Mouse (Mus musculus): ENCODE data around the gene Macf1. TPM values are rescaled to one million over a fixed set of nuclear protein-coding genes. Genes with fewer than 3 reads are reported as not detected.

Macf1 gene
- polyA plus RNA-seq, 1 experiment from 2014 or later = 108 TPM

DNA sequence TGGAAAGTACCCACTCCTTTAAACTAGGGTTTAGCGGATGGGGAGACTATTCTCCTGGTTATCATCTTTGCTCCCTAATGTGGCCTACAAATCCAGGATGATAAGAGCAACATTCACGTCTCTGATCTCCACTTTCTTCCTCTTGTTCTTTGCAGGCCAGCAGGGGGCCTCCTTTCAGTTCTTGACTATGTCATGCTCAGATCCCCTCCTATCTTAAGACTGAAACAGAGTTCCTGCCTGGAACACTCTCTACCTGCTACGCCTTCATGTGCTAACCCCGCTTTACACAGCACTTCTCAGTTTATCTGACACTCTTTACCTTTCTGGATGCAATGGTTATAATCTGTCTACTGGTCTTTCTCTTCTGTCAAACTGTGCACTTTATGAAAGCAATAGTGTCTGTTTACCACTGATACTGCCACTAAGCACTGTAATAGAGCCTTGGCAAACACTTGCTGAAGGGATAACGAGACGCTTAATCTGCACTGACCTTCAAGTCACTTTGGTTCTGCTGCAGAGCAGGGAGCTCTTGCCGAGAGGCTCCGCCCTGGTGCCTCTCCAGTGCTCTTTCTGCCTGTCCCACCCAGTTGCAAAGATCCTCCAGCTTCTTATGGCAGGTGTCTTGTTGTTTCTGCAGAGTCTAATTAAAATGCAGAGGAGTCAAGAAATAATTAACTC, 223.4 kb downstream of the Macf1 start:
- Histone ChIP-seq H3K27me3 (ENCODE audit: control insufficient read depth, insufficient read depth, low read length) (no peaks in the 10 kb centered on the region), H3K9ac (ENCODE audit: low read depth, low read length) (no peak overlapping the region), H3K4me1 (ENCODE audit: control insufficient read depth, insufficient read depth, low read length) (peaks cover 9% of the 10 kb centered on the region; the same call in 1 of the 2 replicates), H3K9me3 (replicated peaks; ENCODE audit: control insufficient read depth, low read length) (no peaks in the 10 kb centered on the region), H3K36me3 (ENCODE audit: control insufficient read depth, insufficient read depth, low read length) (peaks cover 21% of the 10 kb centered on the region), H3K27ac (ENCODE audit: low read depth, low read length) (peak overlapping the region; percentile 55), H3K4me2 (no peak overlapping the region), H3K4me3 (ENCODE audit: low read depth, low read length) (no peak overlapping the region)
- 52% methylated on average over 8 of the region's 8 CpGs for WGBS (ENCODE audit: insufficient replicate concordance)
- ATAC-seq (replicated peaks; ENCODE audit: insufficient number of reproducible peaks, low FRiP score, low TSS enrichment) = no peak

DNA sequence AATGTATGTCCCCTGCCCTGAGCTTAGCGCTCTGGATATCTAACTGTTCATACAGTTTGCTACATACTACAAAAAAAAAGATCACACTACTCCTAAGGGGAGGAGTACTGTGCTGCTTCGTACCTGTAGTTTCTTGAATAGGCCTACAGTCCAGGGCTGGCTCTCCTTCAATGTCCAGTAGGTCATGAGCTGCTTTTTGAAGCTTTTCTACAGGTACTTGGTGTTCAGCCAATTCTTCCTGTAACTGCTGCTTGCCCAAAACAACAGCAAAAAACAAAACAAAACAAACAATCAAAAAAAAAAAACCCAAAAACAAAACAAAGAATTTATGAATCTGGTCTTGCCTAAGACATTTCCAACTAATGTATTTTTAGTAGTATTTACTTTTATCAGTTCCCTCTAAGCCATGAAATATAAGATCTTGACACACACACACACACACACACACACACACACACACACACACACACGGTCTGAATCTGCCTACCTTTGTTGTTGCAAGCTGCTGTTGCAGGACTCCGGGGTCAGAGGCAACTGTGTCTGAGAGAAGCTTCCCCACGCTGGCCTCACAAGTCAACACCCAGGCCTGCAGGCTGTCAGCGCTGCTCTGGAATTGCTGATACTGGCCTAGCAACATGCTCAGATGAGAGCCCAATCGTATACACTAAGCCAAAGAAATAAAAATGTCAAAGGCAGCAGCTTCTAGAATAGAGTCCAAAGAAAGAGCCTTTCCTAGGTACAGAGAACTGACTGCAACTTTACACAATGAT, 229.1 kb downstream of the Macf1 start:
- H3K4me1 ChIP-seq (ENCODE audit: control insufficient read depth, insufficient read depth, low read length) = peaks cover 6% of the 10 kb centered on the region
- no peak overlapping the region for H3K9ac ChIP-seq (ENCODE audit: low read depth, low read length)
- no peaks in the 10 kb centered on the region for H3K9me3 ChIP-seq (replicated peaks; ENCODE audit: control insufficient read depth, low read length)
- no peak overlapping the region for H3K4me3 ChIP-seq (ENCODE audit: low read depth, low read length)
- WGBS (ENCODE audit: insufficient replicate concordance) = 51% methylated on average over 7 of the region's 7 CpGs
- H3K4me2 ChIP-seq = no peak overlapping the region
- peak overlapping the region; percentile 64 for H3K27ac ChIP-seq (ENCODE audit: low read depth, low read length)
- peaks cover 33% of the 10 kb centered on the region for H3K36me3 ChIP-seq (ENCODE audit: control insufficient read depth, insufficient read depth, low read length)
- H3K27me3 ChIP-seq (ENCODE audit: control insufficient read depth, insufficient read depth, low read length) = no peaks in the 10 kb centered on the region
- ATAC-seq (replicated peaks; ENCODE audit: insufficient number of reproducible peaks, low FRiP score, low TSS enrichment) = peak; percentile 75; the same call in 1 of the 2 replicates

GRCm38 (mm10) chr4:123453729-123454128, 230.4 kb downstream of the Macf1 start:
- 89% methylated on average over 1 of the region's 1 CpGs for WGBS (ENCODE audit: insufficient replicate concordance)
- Histone ChIP-seq H3K4me2 (no peak overlapping the region), H3K4me1 (ENCODE audit: control insufficient read depth, insufficient read depth, low read length) (peaks cover 6% of the 10 kb centered on the region), H3K27ac (ENCODE audit: low read depth, low read length) (no peak overlapping the region), H3K9me3 (replicated peaks; ENCODE audit: control insufficient read depth, low read length) (no peaks in the 10 kb centered on the region), H3K4me3 (ENCODE audit: low read depth, low read length) (no peak overlapping the region), H3K9ac (ENCODE audit: low read depth, low read length) (no peak overlapping the region), H3K36me3 (ENCODE audit: control insufficient read depth, insufficient read depth, low read length) (peaks cover 42% of the 10 kb centered on the region), H3K27me3 (ENCODE audit: control insufficient read depth, insufficient read depth, low read length) (no peaks in the 10 kb centered on the region)
- ATAC-seq (replicated peaks; ENCODE audit: insufficient number of reproducible peaks, low FRiP score, low TSS enrichment) = no peak

DNA sequence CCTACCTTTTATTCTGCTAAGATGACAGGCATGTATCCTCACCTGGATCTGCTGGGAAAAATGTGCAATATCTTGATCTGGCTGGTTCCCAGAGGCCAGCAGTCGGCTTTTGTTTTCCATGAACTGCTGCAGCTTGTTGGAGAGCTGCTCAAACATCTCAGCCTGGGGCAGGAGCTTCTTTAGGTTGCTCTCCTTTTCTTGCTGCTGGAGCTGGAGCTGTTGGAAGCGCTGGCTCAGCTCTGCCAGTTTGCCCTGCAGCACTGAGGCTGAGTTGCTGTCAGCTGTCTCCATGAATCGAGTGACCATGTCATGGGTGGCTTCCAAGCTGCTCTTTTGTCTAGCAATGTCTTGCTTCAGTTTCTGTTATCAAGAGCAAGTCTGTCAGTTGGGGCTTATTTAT, 232.2 kb downstream of the Macf1 start:
- H3K4me2 ChIP-seq = no peak overlapping the region
- peaks cover 43% of the 10 kb centered on the region for H3K36me3 ChIP-seq (ENCODE audit: control insufficient read depth, insufficient read depth, low read length)
- H3K27me3 ChIP-seq (ENCODE audit: control insufficient read depth, insufficient read depth, low read length) = no peaks in the 10 kb centered on the region
- H3K4me3 ChIP-seq (ENCODE audit: low read depth, low read length) = no peak overlapping the region
- H3K4me1 ChIP-seq (ENCODE audit: control insufficient read depth, insufficient read depth, low read length) = peaks cover 10% of the 10 kb centered on the region
- 85% methylated on average over 3 of the region's 3 CpGs for WGBS (ENCODE audit: insufficient replicate concordance)
- no peaks in the 10 kb centered on the region for H3K9me3 ChIP-seq (replicated peaks; ENCODE audit: control insufficient read depth, low read length)
- H3K27ac ChIP-seq (ENCODE audit: low read depth, low read length) = no peak overlapping the region
- no peak overlapping the region for H3K9ac ChIP-seq (ENCODE audit: low read depth, low read length)
- no peak for ATAC-seq (replicated peaks; ENCODE audit: insufficient number of reproducible peaks, low FRiP score, low TSS enrichment)

GRCm38 (mm10) chr4:123449304-123449703, 234.9 kb downstream of the Macf1 start:
- Histone ChIP-seq H3K36me3 (ENCODE audit: control insufficient read depth, insufficient read depth, low read length) (peaks cover 41% of the 10 kb centered on the region), H3K9me3 (replicated peaks; ENCODE audit: control insufficient read depth, low read length) (no peaks in the 10 kb centered on the region), H3K27ac (ENCODE audit: low read depth, low read length) (no peak overlapping the region), H3K4me3 (ENCODE audit: low read depth, low read length) (no peak overlapping the region), H3K9ac (ENCODE audit: low read depth, low read length) (no peak overlapping the region), H3K4me2 (no peak overlapping the region), H3K27me3 (ENCODE audit: control insufficient read depth, insufficient read depth, low read length) (no peaks in the 10 kb centered on the region), H3K4me1 (ENCODE audit: control insufficient read depth, insufficient read depth, low read length) (peaks cover 8% of the 10 kb centered on the region)
- no peak for ATAC-seq (replicated peaks; ENCODE audit: insufficient number of reproducible peaks, low FRiP score, low TSS enrichment)

DNA sequence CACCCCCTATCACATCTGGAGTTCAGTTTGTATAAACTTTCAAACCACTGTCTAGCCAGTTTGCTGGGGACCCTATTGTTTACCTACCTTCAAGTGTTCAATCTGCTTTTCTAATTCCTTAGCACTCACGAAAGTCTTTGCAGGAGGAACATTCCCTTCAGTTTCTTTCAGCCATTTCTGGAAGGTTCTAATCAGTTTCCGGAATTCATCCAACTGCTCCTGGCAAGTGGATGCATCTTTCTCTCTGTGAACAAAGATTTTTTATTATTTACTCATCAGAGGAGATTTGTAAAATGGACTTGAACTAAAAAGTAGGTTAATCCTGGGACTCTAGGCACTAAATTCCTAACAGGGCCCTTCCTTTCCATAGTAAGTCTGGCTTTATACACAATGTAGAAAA, 236.1 kb downstream of the Macf1 start:
- Histone ChIP-seq H3K4me3 (ENCODE audit: low read depth, low read length) (no peak overlapping the region), H3K27me3 (ENCODE audit: control insufficient read depth, insufficient read depth, low read length) (no peaks in the 10 kb centered on the region), H3K27ac (ENCODE audit: low read depth, low read length) (no peak overlapping the region), H3K9me3 (replicated peaks; ENCODE audit: control insufficient read depth, low read length) (no peaks in the 10 kb centered on the region), H3K4me2 (no peak overlapping the region), H3K4me1 (ENCODE audit: control insufficient read depth, insufficient read depth, low read length) (peaks cover 8% of the 10 kb centered on the region), H3K9ac (ENCODE audit: low read depth, low read length) (no peak overlapping the region), H3K36me3 (ENCODE audit: control insufficient read depth, insufficient read depth, low read length) (peaks cover 38% of the 10 kb centered on the region)
- no peak for ATAC-seq (replicated peaks; ENCODE audit: insufficient number of reproducible peaks, low FRiP score, low TSS enrichment)
- 88% methylated on average over 2 of the region's 2 CpGs for WGBS (ENCODE audit: insufficient replicate concordance)

- no peak overlapping the region for H3K9ac ChIP-seq (ENCODE audit: low read depth, low read length)
- no peak overlapping the region for H3K4me3 ChIP-seq (ENCODE audit: low read depth, low read length)
- H3K9me3 ChIP-seq (replicated peaks; ENCODE audit: control insufficient read depth, low read length) = no peaks in the 10 kb centered on the region
- H3K4me1 ChIP-seq (ENCODE audit: control insufficient read depth, insufficient read depth, low read length) = peaks cover 8% of the 10 kb centered on the region
- H3K27ac ChIP-seq (ENCODE audit: low read depth, low read length) = 0 out of 2 replicates have a peak overlapping the region, but pooled peaks have one; percentile 35
- 31% methylated on average over 3 of the region's 3 CpGs for WGBS (ENCODE audit: insufficient replicate concordance)
- H3K36me3 ChIP-seq (ENCODE audit: control insufficient read depth, insufficient read depth, low read length) = peaks cover 35% of the 10 kb centered on the region
- ATAC-seq (replicated peaks; ENCODE audit: insufficient number of reproducible peaks, low FRiP score, low TSS enrichment) = no peak
- H3K27me3 ChIP-seq (ENCODE audit: control insufficient read depth, insufficient read depth, low read length) = no peaks in the 10 kb centered on the region
- no peak overlapping the region for H3K4me2 ChIP-seq
These were observed 236.9 kb downstream of the Macf1 start for GRCm38 (mm10) chr4:123447251-123447650.

DNA sequence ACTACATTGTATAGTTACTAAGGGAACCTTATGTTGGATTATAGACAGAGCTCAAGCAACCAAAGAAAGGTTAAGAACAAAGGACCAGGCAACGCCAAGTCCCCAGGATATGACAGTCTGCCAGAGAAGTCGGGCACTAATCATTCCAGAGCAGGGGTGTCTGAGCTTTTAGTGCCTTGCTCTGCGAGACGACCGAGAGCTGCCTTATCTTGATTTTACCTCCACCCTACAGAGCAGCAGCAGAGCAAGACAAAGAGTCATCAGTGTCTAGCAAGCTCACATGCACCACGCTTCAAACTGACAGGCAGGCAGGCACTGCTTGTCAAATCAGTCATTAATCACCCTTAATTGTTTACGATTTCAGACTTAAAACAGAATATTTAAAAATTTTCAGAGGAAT, 237.4 kb downstream of the Macf1 start:
- 0 out of 2 replicates have a peak, but pooled peaks have one; percentile 26 for ATAC-seq (replicated peaks; ENCODE audit: insufficient number of reproducible peaks, low FRiP score, low TSS enrichment)
- 18% methylated on average over 7 of the region's 7 CpGs for WGBS (ENCODE audit: insufficient replicate concordance)
- peaks cover 31% of the 10 kb centered on the region for H3K36me3 ChIP-seq (ENCODE audit: control insufficient read depth, insufficient read depth, low read length)
- peaks cover 8% of the 10 kb centered on the region for H3K4me1 ChIP-seq (ENCODE audit: control insufficient read depth, insufficient read depth, low read length)
- H3K4me3 ChIP-seq (ENCODE audit: low read depth, low read length) = no peak overlapping the region
- H3K9me3 ChIP-seq (replicated peaks; ENCODE audit: control insufficient read depth, low read length) = no peaks in the 10 kb centered on the region
- H3K9ac ChIP-seq (ENCODE audit: low read depth, low read length) = no peak overlapping the region
- H3K4me2 ChIP-seq = no peak overlapping the region
- 0 out of 2 replicates have a peak overlapping the region, but pooled peaks have one; percentile 15 for H3K27ac ChIP-seq (ENCODE audit: low read depth, low read length)
- no peaks in the 10 kb centered on the region for H3K27me3 ChIP-seq (ENCODE audit: control insufficient read depth, insufficient read depth, low read length)

All from heart, embryonic 11.5 days (tissue).